Mouse (Mus musculus) ovary, postnatal 36 days (tissue): Measurements from ENCODE around the gene Ffar2.
A peak's percentile ranks its signal among the peaks of the same experiment; 100 is the strongest.
"Not testable (repeated sequence)": the region's sequence is repeated elsewhere in the genome, so short reads cannot be mapped to it uniquely, and the experiment has no call there.

Experiments
- DNase-seq: peaks from one replicate; pipeline ENCODE4 v3.0.0; 2022; ENCODE audit warnings: low spot score, mixed read lengths

The Ffar2 gene

GRCm38 (mm10) chr7:30823675-30824074, at the start of gene Ffar2:
TSS of gene Ffar2 (minus strand) at chr7:30823775.
- DNase-seq: no peak

GRCm38 (mm10) chr7:30873083-30873482, 49.5 kb upstream of the Ffar2 start:
- peak; percentile 63 for DNase-seq

GRCm38 (mm10) chr7:30863386-30863785, 39.8 kb upstream of the Ffar2 start:
- DNase-seq: no peak

DNA sequence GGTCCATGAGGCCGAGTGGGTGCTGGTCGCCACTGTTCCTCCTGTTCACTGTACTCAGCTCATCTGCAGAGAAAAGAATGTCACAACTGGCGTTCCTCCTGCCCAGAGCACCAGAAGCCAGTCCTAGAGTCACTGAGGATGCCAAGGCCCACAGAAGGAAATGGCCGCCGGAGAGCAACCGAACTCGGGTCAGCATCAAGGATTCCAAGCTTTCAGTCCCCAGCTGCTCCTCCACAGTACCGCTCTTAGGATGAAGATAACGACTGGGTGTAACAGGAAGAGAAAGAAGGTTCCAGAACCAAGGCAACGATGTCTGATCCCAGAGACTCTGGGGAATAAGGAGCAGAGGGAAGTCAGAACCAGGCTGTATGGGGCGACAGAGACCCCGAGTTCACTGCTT, 37.9 kb upstream of the Ffar2 start, which contains the start of gene Ffar1:
TSS of gene Ffar1 (minus strand) at position 101 of the 400 bp plus-strand sequence.
- no peak for DNase-seq

GRCm38 (mm10) chr7:30859635-30860402, 36.2 kb upstream of the Ffar2 start:
- peak; percentile 36 for DNase-seq

GRCm38 (mm10) chr7:30859290-30859634, 35.7 kb upstream of the Ffar2 start:
- peak; percentile 70 for DNase-seq

DNA sequence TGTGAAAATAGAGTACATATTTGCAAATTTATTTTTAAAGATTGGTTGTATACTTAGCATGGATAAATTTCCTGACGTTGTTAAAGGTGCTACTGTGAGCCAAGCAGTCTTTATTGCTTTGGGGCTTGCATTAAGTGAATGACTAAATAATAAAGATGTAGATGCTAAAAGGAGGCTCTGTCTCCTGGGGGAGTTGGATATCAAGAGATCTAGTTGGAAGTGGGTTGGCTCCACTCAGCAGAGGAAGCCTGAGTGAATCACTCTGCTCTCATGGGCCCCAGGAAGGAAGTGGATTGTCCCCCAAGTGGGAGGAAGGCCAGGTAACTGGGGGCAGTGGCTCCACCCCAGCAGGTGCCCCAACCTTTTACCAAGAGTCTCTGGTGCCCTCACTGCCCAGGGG, 34.2 kb upstream of the Ffar2 start:
- no peak for DNase-seq

- no peak for DNase-seq
Measured at GRCm38 (mm10) chr7:30856078-30856477, 32.5 kb upstream of the Ffar2 start, which contains the start of gene Ffar3. TSS of gene Ffar3 (minus strand) at chr7:30856178.

DNA sequence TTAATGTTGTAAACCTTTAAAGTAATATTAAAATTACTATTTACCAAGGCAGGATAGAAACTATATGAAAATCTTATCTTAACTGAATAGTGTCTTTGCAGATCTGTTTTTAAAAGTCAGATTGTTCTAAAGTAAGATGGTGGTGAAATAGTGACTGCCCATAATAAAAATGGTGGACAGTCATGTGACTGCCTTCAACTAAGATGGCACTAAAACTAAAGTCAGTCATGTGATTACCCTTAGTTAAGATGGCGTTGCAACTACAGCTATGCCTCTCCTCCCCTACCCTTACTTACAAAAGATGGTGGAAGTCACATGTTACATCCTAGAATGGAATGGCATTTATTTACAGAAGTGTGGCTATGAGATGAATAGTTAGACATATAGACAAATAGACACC, 27.8 kb upstream of the Ffar2 start:
- DNase-seq: no peak

DNA sequence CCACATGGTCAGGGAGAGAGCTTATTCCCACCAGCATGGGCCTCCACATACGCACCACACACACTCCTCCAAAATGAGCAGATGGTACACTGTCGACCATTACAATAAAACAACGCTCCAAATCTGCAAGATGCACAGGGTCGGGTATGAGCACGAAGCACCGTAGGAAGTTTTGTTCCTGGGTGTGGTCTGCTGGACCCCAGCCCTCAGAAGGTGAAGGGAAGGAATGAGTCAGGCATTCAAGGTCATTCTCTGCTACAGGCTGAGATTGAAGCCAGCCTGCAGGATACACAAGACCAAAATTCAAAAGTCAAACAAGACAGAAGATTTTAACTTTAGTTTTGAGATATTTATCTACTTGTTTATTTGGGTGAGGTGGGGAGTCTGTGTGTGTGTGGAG, 24.4 kb upstream of the Ffar2 start:
- DNase-seq: no peak

DNA sequence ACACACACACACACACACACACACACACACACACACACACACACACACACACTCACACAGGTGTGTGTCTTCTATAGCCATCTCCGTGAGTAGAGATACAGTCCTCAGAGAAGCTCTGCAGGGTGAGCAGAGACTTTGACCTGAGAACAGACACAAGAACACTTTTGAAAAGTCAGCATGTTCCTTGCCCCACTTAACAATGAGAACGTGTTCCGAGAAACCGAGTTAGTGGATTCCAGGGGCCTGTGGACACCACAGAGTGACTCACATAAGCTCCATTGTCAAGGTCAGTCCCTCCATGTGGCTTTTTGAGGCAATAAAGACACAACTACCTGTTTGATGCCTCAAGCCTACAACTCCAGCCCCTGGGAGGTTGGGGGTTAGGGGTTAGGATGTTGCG, 23.8 kb upstream of the Ffar2 start:
- no peak for DNase-seq

GRCm38 (mm10) chr7:30846505-30847053, 23.0 kb upstream of the Ffar2 start:
- DNase-seq: no peak

- no peak for DNase-seq
Measured at GRCm38 (mm10) chr7:30844676-30845297, 21.2 kb upstream of the Ffar2 start.

- no peak for DNase-seq
Measured at GRCm38 (mm10) chr7:30842092-30842491, 18.5 kb upstream of the Ffar2 start.

- DNase-seq: no peak
Measured at GRCm38 (mm10) chr7:30841379-30841778, 17.8 kb upstream of the Ffar2 start.

DNA sequence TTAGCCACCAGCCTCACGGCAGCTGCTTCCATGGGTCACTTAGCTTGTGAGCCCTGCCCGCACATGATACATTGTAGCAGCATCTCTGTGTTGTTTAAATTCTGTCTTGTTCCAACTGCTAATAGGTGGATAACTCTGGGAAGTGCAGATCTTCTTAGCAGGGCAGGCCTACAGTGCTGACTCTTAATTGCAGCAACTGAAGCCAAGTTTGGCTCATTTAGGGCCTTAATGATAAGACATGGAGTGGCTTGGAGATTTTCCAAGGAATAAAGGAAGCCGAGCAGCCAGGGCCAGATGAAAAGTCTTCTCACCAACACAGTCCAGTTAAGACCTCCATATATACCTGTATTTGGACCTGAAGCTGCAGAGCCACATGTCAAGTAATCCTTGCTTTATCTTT, 16.7 kb upstream of the Ffar2 start:
- no peak for DNase-seq

DNA sequence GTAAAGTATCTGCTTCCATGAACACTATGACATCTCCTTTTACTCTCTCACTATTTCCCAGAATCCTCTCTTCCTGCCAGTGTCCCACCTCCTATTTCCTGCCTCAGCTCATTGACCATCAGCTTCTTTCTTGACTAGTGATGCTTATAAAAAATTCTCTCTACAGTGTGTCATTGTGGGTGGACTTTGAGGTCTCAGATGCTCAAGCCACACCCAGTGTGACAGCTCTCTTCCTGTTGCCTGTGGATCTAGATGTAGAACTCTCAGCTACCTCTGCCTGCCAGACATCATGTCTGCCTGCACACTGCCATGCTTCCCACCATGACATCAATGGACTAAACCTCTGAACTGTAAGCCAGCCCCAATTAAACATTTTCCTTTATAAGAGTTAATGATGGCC, 13.7 kb upstream of the Ffar2 start:
- no peak for DNase-seq

GRCm38 (mm10) chr7:30832684-30833083, 9.1 kb upstream of the Ffar2 start:
- not testable (repeated sequence) for DNase-seq

DNA sequence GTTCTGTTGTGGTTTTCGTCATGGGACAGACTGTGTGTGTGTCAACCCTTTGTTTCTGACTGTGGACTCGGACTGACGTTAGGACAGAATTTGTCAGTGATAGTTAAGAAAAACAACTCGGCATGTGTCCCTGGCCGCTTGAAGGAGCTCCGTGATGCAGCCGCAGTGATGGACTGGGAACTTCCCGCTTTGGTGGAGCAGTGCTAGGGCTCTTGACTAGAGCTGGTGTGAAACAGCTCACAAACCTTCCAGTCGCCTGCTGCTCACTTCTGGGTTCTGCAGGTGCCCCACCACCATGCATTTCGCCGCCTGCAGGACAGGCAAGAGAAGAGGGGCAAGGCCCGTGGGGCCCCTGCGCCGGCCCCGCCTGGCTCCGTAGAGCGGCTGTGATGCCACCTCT, 8.7 kb upstream of the Ffar2 start:
- DNase-seq: no peak

GRCm38 (mm10) chr7:30829428-30829827, 5.9 kb upstream of the Ffar2 start:
- no peak for DNase-seq

DNA sequence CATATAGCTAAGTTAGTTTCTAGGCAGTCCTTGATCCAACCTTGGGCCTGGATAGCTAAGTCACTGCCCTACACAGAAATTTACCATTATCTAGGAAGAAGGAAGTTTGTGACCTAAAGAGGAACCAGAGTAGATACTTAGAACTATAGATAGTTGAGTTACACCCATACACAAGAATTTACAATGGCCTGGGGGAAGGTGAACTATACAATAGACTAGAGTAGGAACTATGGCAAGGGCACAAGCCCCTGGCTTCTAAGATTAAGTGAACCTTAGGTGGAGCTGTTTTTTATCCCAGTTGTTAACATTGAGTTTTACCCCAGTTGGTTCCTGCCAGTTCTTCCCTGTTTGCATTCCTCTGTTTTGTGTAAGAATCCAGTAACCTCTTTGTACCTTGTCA, 5.3 kb upstream of the Ffar2 start:
- not testable (repeated sequence) for DNase-seq

- no peak for DNase-seq
Measured at GRCm38 (mm10) chr7:30826660-30827059, 3.1 kb upstream of the Ffar2 start.

- no peak for DNase-seq
Measured at GRCm38 (mm10) chr7:30824306-30824705, 731 bp upstream of the Ffar2 start.
